Mouse (Mus musculus): ENCODE measurements around the gene Zfp367. TPM values are rescaled to one million over a fixed set of nuclear protein-coding genes. Genes with fewer than 3 reads are reported as not detected.

Zfp367 gene
- 8.6 TPM for polyA plus RNA-seq (2017; shearing (Covaris generic))

GRCm38 (mm10) chr13:64153083-64153682, at the start of gene Zfp367:
TSS of gene Zfp367 (minus strand) at chr13:64153202.

GRCm38 (mm10) chr13:64161548-64161915, 8.5 kb upstream of the Zfp367 start, which contains the start of gene Habp4:
TSS of gene Habp4 (plus strand) at chr13:64161824.

GRCm38 (mm10) chr13:64128858-64129615, 24.0 kb downstream of the Zfp367 start, which contains the start of gene Slc35d2:
TSS of gene Slc35d2 (minus strand) at chr13:64129368.

DNA sequence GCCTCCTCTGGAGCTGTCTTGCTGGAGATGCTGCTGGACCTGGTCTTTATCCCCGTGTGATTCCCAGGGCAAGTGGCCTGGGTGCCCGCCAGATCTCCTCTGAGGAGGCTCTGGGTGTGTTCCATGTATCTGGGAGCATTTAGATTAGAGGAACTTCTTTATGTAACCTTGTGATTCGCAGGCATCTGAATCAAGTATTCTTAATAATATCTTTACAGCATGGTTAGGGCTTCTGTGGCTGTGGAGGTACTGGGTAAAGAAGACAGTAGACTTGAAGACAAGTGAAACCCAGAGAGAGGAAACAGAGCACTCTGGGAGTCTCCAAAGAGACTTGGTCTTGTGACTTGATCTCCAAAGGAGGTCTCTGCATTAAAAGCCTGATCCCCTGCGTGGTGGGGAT, 63.9 kb downstream of the Zfp367 start, which contains the start of gene Hsd17b3:
Hsd17b3 (minus strand) TSS at position 101 of the 400 bp plus-strand sequence.

Other genes starting within 250 kb of the Zfp367 start
- not detected for gene Hsd17b3, start 64.0 kb downstream of the Zfp367 start, polyA plus RNA-seq (2017; shearing (Covaris generic))
- gene Slc35d2, start 23.8 kb downstream of the Zfp367 start, polyA plus RNA-seq (2017; shearing (Covaris generic)): 31.8 TPM
- 35.7 TPM for gene Habp4, start 8.6 kb upstream of the Zfp367 start, polyA plus RNA-seq (2017; shearing (Covaris generic))
- 6.1 TPM for gene Cdc14b, start 122.1 kb upstream of the Zfp367 start, polyA plus RNA-seq (2017; shearing (Covaris generic))
- 36.2 TPM for gene Aaed1, start 159.5 kb upstream of the Zfp367 start, polyA plus RNA-seq (2017; shearing (Covaris generic))
- gene Ctsl, start 217.7 kb upstream of the Zfp367 start, polyA plus RNA-seq (2017; shearing (Covaris generic)): 9.4 TPM

Measured in CD4-positive, CD25-positive, alpha-beta regulatory T cell (primary cell).